Mouse (Mus musculus): Measurements from ENCODE around the gene Pnmal1. TPM values are rescaled to one million over a fixed set of nuclear protein-coding genes. Genes with fewer than 3 reads are reported as not detected.

The Pnmal1 gene
- polyA plus RNA-seq, 1 experiment from 2014 or later: 0.46 TPM

DNA sequence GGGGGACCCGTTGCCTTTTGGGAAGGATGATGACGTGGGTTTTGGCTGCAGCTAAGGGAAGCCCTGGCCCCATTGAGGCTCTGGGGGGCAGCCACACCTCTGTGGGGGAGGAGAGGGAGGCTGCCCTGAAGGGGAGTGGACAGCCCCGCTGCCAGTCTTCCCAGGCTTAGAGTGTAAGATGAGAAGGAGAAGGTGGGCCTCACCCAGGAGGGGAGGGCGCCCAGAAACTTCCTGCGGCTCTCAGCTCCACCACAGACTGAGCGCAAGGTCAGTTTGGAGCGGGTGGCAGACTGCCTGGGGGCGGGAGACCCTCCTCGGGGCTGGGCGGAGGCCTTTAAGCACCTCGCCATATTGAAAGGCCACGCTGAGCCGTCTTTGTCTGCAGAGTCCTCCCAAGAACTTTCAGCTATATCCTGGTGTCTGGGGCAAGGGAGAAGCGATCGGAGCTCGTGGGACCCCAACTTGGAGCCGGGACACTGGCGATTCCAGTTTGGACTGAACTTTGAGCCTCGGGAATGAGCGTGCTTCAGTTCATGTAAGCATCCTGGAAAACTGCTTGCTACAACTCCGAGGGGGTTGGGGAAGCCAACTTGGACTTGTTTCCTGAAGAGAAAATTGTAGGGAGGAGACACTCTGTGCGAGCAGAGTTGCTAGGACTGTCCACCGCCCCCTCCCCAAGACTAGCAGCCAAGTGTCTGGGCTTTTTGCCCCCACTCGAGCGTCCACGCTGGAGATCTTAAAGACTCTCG is 34.3 kb downstream of the Pnmal1 start:
- Histone ChIP-seq H3K4me2 (peak overlapping the region; percentile 93), H3K4me1 (ENCODE audit: control insufficient read depth, insufficient read depth, low read length) (peaks cover 52% of the 10 kb centered on the region), H3K36me3 (ENCODE audit: control insufficient read depth, insufficient read depth, low read length) (peaks cover 17% of the 10 kb centered on the region), H3K4me3 (ENCODE audit: low read depth, low read length) (peak overlapping the region; percentile 82), H3K27ac (ENCODE audit: low read depth, low read length) (peak overlapping the region; percentile 93), H3K9ac (ENCODE audit: low read depth, low read length) (peak overlapping the region; percentile 95), H3K27me3 (ENCODE audit: control insufficient read depth, insufficient read depth, low read length) (no peaks in the 10 kb centered on the region), H3K9me3 (replicated peaks; ENCODE audit: control insufficient read depth, low read length) (no peaks in the 10 kb centered on the region)
- under 1% methylated on average over 26 of the region's 27 CpGs for WGBS (ENCODE audit: insufficient replicate concordance)
- ATAC-seq (replicated peaks; ENCODE audit: insufficient number of reproducible peaks, low FRiP score, low TSS enrichment): peak; percentile 92

DNA sequence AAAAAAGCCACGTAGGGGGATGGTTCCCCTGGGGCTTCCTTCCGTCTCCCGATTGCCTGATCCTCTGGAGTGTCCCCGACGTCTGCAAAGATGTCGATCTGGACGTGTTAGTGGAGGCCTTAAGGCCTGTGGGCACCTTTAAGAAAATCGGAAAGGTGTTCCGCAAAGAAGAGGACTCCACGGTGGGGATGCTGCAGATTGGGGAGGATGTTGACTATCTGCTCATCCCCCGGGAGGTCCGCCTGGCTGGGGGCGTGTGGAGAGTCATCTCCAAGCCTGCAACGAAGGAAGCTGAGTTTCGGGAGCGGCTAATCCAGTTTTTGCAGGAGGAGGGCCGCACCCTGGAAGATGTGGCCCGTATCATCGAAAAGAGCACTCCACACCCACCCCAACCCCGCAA is 34.9 kb downstream of the Pnmal1 start:
- H3K27me3 ChIP-seq (ENCODE audit: control insufficient read depth, insufficient read depth, low read length): no peaks in the 10 kb centered on the region
- H3K4me1 ChIP-seq (ENCODE audit: control insufficient read depth, insufficient read depth, low read length): peaks cover 53% of the 10 kb centered on the region
- peak overlapping the region; percentile 82 for H3K4me3 ChIP-seq (ENCODE audit: low read depth, low read length)
- H3K36me3 ChIP-seq (ENCODE audit: control insufficient read depth, insufficient read depth, low read length): peaks cover 19% of the 10 kb centered on the region
- peak overlapping the region; percentile 93 for H3K27ac ChIP-seq (ENCODE audit: low read depth, low read length)
- 3% methylated on average over 20 of the region's 20 CpGs for WGBS (ENCODE audit: insufficient replicate concordance)
- peak overlapping the region; percentile 93 for H3K4me2 ChIP-seq
- H3K9ac ChIP-seq (ENCODE audit: low read depth, low read length): peak overlapping the region; percentile 95
- ATAC-seq (replicated peaks; ENCODE audit: insufficient number of reproducible peaks, low FRiP score, low TSS enrichment): no peak
- H3K9me3 ChIP-seq (replicated peaks; ENCODE audit: control insufficient read depth, low read length): no peaks in the 10 kb centered on the region

DNA sequence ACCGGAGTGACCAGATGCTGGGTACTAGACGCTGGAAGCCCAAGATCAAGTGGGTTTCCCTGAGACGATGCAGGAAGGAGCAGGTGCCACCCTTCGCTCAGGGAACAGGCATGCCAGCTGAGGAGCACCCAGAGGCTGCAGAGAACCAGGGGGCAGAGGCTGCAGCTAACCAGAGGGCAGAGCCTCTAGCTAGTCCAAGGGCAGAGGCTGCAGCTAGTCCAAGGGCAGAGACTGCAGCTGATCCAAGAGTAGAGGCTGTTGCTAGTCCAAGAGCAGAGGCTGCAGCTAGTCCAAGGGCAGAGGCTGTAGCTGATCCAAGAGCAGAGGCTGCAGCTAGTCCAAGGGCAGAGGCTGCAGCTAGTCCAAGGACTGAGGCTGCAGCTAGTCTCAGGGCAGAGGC is 35.9 kb downstream of the Pnmal1 start:
- H3K4me1 ChIP-seq (ENCODE audit: control insufficient read depth, insufficient read depth, low read length): peaks cover 51% of the 10 kb centered on the region

DNA sequence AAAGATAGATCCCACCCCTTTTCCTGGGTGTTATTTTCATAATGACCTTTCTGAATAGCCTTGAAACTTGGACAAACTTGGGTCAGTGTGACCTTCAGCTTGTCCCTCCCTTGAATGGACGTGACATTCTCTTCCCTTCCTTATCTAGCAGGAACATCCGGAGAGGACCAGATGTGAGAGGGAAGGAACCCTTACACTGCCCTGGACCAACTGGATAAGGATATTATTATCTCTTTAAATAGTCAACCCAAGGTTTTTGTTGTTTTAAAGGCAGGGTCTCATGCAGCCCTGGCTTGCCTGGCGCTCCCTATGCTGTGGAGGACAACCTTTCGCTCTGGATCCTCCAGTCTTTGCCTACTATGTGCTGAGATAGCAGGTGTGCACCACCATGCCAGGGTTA is 39.8 kb downstream of the Pnmal1 start:
- ATAC-seq (replicated peaks; ENCODE audit: insufficient number of reproducible peaks, low FRiP score, low TSS enrichment): peak; percentile 37; the same call in 1 of the 2 replicates
- Histone ChIP-seq H3K36me3 (ENCODE audit: control insufficient read depth, insufficient read depth, low read length) (peaks cover 32% of the 10 kb centered on the region), H3K9ac (ENCODE audit: low read depth, low read length) (0 out of 2 replicates have a peak overlapping the region, but pooled peaks have one; percentile 16), H3K4me2 (peak overlapping the region; percentile 27; the same call in 1 of the 2 replicates), H3K4me1 (ENCODE audit: control insufficient read depth, insufficient read depth, low read length) (peaks cover 37% of the 10 kb centered on the region), H3K27me3 (ENCODE audit: control insufficient read depth, insufficient read depth, low read length) (no peaks in the 10 kb centered on the region), H3K9me3 (replicated peaks; ENCODE audit: control insufficient read depth, low read length) (no peaks in the 10 kb centered on the region), H3K4me3 (ENCODE audit: low read depth, low read length) (no peak overlapping the region), H3K27ac (ENCODE audit: low read depth, low read length) (peak overlapping the region; percentile 29; the same call in 1 of the 2 replicates)
- 40% methylated on average over 4 of the region's 4 CpGs for WGBS (ENCODE audit: insufficient replicate concordance)

More for the DNA sequence above, 35.9 kb downstream of the Pnmal1 start:
- H3K27me3 ChIP-seq (ENCODE audit: control insufficient read depth, insufficient read depth, low read length): no peaks in the 10 kb centered on the region
- H3K36me3 ChIP-seq (ENCODE audit: control insufficient read depth, insufficient read depth, low read length): peaks cover 21% of the 10 kb centered on the region
- H3K4me3 ChIP-seq (ENCODE audit: low read depth, low read length): peak overlapping the region; percentile 82
- peak overlapping the region; percentile 93 for H3K4me2 ChIP-seq
- WGBS (ENCODE audit: insufficient replicate concordance): 89% methylated on average over 4 of the region's 4 CpGs
- peak overlapping the region; percentile 95 for H3K9ac ChIP-seq (ENCODE audit: low read depth, low read length)
- no peak for ATAC-seq (replicated peaks; ENCODE audit: insufficient number of reproducible peaks, low FRiP score, low TSS enrichment)
- no peak overlapping the region for H3K27ac ChIP-seq (ENCODE audit: low read depth, low read length)
- H3K9me3 ChIP-seq (replicated peaks; ENCODE audit: control insufficient read depth, low read length): no peaks in the 10 kb centered on the region

DNA sequence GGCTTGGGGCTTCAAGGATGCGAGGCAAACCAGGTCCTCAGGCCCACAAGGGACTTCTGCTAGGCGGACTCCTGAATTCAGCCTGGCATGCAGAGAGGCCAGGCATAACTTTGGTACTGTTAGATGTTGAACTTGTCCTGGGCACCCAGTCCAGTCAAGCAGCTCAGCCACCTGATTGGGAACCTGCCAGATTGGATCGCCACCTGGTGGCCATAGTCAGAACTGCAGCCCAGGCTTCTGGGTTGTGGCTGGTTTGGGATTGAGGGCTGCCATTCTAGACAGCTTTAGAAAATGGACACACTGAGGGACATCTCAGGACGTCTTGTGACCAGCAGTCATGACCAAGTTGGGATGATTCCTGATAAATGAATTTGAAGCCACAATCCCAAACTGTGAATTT is 40.2 kb downstream of the Pnmal1 start:
- H3K9ac ChIP-seq (ENCODE audit: low read depth, low read length): 0 out of 2 replicates have a peak overlapping the region, but pooled peaks have one; percentile 16
- WGBS (ENCODE audit: insufficient replicate concordance): 26% methylated on average over 4 of the region's 4 CpGs
- H3K4me2 ChIP-seq: peak overlapping the region; percentile 27; the same call in 1 of the 2 replicates
- H3K27ac ChIP-seq (ENCODE audit: low read depth, low read length): peak overlapping the region; percentile 29; the same call in 1 of the 2 replicates
- ATAC-seq (replicated peaks; ENCODE audit: insufficient number of reproducible peaks, low FRiP score, low TSS enrichment): peak; percentile 11; the same call in 1 of the 2 replicates
- H3K4me3 ChIP-seq (ENCODE audit: low read depth, low read length): no peak overlapping the region
- H3K9me3 ChIP-seq (replicated peaks; ENCODE audit: control insufficient read depth, low read length): no peaks in the 10 kb centered on the region
- peaks cover 32% of the 10 kb centered on the region for H3K36me3 ChIP-seq (ENCODE audit: control insufficient read depth, insufficient read depth, low read length)
- no peaks in the 10 kb centered on the region for H3K27me3 ChIP-seq (ENCODE audit: control insufficient read depth, insufficient read depth, low read length)
- H3K4me1 ChIP-seq (ENCODE audit: control insufficient read depth, insufficient read depth, low read length): peaks cover 36% of the 10 kb centered on the region

DNA sequence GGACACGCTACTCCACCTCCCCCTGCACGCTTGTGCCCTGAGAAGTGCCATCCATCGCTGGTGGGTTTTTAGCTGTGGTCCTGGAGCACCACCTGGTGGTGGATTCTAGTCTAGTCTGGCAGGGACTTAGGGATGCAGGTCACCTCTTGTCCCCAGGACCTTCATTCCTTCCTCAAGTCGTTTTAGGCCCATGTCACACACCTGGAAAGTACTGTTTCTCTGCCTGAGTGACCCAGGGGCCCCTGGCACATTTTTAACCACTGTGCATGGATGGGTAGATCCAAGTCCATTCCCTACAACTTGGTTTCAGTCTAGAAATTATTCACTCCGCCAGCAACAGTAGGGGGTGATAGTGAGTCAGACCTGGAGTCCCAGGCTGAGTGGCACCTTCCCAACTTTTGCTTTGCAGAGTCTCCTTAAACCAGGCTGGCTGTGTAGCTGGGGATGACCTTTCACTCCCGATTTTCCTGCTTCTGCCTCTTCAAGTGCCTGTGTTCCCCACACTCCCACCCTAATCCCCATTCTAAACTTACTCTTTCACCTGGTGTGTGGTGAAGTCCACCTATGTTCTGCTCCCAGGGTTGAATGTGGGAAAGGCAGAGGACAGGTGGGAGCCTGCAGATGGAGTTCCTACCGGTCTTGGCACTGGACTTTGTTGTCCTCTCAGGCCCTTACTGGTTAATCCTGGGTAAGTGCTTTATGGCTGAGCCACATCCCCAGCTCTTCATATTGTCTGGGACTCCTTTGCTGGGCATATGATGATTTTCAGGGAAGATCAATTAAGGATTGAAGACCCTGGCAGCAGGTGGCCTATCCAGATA is 43.1 kb downstream of the Pnmal1 start:
- no peak overlapping the region for H3K9ac ChIP-seq (ENCODE audit: low read depth, low read length)
- 0 out of 2 replicates have a peak overlapping the region, but pooled peaks have one; percentile 22 for H3K27ac ChIP-seq (ENCODE audit: low read depth, low read length)
- H3K4me2 ChIP-seq: no peak overlapping the region
- no peaks in the 10 kb centered on the region for H3K27me3 ChIP-seq (ENCODE audit: control insufficient read depth, insufficient read depth, low read length)
- H3K36me3 ChIP-seq (ENCODE audit: control insufficient read depth, insufficient read depth, low read length): peaks cover 46% of the 10 kb centered on the region
- 0 out of 2 replicates have a peak, but pooled peaks have one; percentile 23 for ATAC-seq (replicated peaks; ENCODE audit: insufficient number of reproducible peaks, low FRiP score, low TSS enrichment)
- 17% methylated on average over 7 of the region's 7 CpGs for WGBS (ENCODE audit: insufficient replicate concordance)
- peaks cover 12% of the 10 kb centered on the region for H3K4me1 ChIP-seq (ENCODE audit: control insufficient read depth, insufficient read depth, low read length)
- H3K9me3 ChIP-seq (replicated peaks; ENCODE audit: control insufficient read depth, low read length): no peaks in the 10 kb centered on the region
- no peak overlapping the region for H3K4me3 ChIP-seq (ENCODE audit: low read depth, low read length)

DNA sequence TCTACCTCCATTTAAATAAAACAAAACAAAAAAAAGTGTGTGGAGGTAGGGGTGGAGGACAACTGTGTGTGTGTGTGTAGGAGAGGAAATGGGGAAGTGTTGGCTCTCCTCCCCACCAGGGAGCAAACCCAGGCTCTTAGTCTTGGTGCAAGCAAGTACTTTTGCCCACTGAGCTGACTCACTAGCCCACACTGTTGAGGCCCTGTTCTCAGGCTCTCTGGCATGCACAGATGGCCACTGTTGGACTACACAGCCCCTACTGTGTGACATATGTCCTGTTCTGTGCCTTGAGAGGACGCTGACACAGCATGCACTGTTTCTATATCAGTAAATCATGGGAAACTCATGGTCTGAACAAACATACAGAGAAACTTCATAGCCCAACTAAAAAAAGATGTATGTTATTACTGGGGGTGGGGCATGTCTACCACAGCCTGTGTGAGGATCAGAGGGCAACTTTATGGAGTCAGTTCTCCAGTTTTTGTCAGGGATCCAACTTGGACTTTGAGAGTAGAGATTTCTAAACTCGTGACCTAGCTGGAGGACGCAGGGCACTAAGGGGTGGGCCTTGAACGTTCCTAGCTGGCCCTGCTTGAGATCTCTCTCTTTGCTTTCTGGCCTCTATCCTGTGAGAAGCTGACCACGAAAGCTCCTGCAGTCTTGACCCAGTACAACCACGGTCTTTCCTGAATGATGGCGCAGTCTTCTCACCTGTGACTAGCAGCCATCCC is 43.9 kb downstream of the Pnmal1 start:
- H3K36me3 ChIP-seq (ENCODE audit: control insufficient read depth, insufficient read depth, low read length): peaks cover 44% of the 10 kb centered on the region

DNA sequence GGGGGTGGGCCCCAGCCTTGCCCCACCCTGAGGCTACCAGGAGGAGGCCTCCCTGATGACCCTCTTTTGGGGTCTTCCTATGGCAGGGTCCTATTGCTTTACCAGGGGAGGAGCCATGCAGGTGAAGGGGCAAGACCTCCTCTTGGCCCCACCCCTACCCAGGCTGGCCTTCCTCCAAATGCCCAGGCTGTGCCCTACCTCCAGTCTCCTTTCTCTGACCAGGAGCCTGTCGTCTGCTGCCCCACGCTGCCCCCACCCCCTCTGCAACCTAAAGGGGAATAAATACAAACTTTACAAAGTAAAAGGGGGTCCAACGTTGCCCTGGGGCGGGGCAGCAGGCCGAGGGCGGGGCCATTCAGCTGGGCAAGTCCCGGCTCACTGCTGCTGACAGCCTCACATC is 45.2 kb downstream of the Pnmal1 start:
- H3K4me1 ChIP-seq (ENCODE audit: control insufficient read depth, insufficient read depth, low read length): no peaks in the 10 kb centered on the region
- H3K9me3 ChIP-seq (replicated peaks; ENCODE audit: control insufficient read depth, low read length): no peaks in the 10 kb centered on the region
- WGBS (ENCODE audit: insufficient replicate concordance): 79% methylated on average over 7 of the region's 7 CpGs
- no peak overlapping the region for H3K27ac ChIP-seq (ENCODE audit: low read depth, low read length)
- H3K9ac ChIP-seq (ENCODE audit: low read depth, low read length): no peak overlapping the region
- H3K4me2 ChIP-seq: no peak overlapping the region
- no peak for ATAC-seq (replicated peaks; ENCODE audit: insufficient number of reproducible peaks, low FRiP score, low TSS enrichment)
- no peaks in the 10 kb centered on the region for H3K27me3 ChIP-seq (ENCODE audit: control insufficient read depth, insufficient read depth, low read length)
- H3K36me3 ChIP-seq (ENCODE audit: control insufficient read depth, insufficient read depth, low read length): peaks cover 44% of the 10 kb centered on the region
- no peak overlapping the region for H3K4me3 ChIP-seq (ENCODE audit: low read depth, low read length)

More for the DNA sequence above, 43.9 kb downstream of the Pnmal1 start:
- H3K9me3 ChIP-seq (replicated peaks; ENCODE audit: control insufficient read depth, low read length): no peaks in the 10 kb centered on the region
- no peaks in the 10 kb centered on the region for H3K27me3 ChIP-seq (ENCODE audit: control insufficient read depth, insufficient read depth, low read length)
- no peak overlapping the region for H3K4me2 ChIP-seq
- no peak overlapping the region for H3K9ac ChIP-seq (ENCODE audit: low read depth, low read length)
- no peak overlapping the region for H3K4me3 ChIP-seq (ENCODE audit: low read depth, low read length)
- no peak overlapping the region for H3K27ac ChIP-seq (ENCODE audit: low read depth, low read length)
- 87% methylated on average over 7 of the region's 7 CpGs for whole genome bisulfite sequencing (ENCODE audit: insufficient replicate concordance)
- peaks cover 5% of the 10 kb centered on the region for H3K4me1 ChIP-seq (ENCODE audit: control insufficient read depth, insufficient read depth, low read length)
- no peak for ATAC-seq (replicated peaks; ENCODE audit: insufficient number of reproducible peaks, low FRiP score, low TSS enrichment)

Measured in heart, embryonic 11.5 days (tissue).